Mouse (Mus musculus) heart, embryonic 11.5 days (tissue): Measurements from ENCODE around the gene Abca2. TPM values are rescaled to one million over a fixed set of nuclear protein-coding genes. Genes with fewer than 3 reads are reported as not detected.

Experiments used
- ATAC-seq: fragments of 200-750 bp; cut with Nextera tagmentation; replicated peaks from 2 replicates; pipeline ENCODE4 v1.8.0; 2017; ENCODE audit warnings: moderate library complexity; ENCODE audit not compliant: insufficient number of reproducible peaks, low FRiP score, low TSS enrichment
- H3K27ac ChIP-seq: fragments of 300-500 bp; sonication (generic); 2 replicates; pipeline ENCODE4 v1.5.1; 2014; ENCODE audit warnings: mild to moderate bottlenecking, low read depth, low read length
- H3K27me3 ChIP-seq: fragments of 300-500 bp; sonication (generic); 2 replicates; pipeline ENCODE4 v1.6.1; 2014; ENCODE audit warnings: mild to moderate bottlenecking, low read length, mixed read lengths; ENCODE audit not compliant: control insufficient read depth, insufficient read depth
- H3K36me3 ChIP-seq: fragments of 300-500 bp; sonication (generic); 2 replicates; pipeline ENCODE4 v1.6.1; 2014; ENCODE audit warnings: mild to moderate bottlenecking, low read length, moderate library complexity, mixed read lengths; ENCODE audit not compliant: control insufficient read depth, insufficient read depth
- H3K4me1 ChIP-seq: fragments of 300-500 bp; sonication (generic); 2 replicates; pipeline ENCODE4 v1.6.1; 2014; ENCODE audit warnings: low read length; ENCODE audit not compliant: control insufficient read depth, insufficient read depth
- H3K4me2 ChIP-seq: fragments of 300-500 bp; sonication (generic); 2 replicates; pipeline ENCODE4 v1.6.1; 2014; ENCODE audit warnings: mild to moderate bottlenecking, moderate library complexity
- H3K4me3 ChIP-seq: fragments of 300-500 bp; sonication (generic); 2 replicates; pipeline ENCODE4 v1.5.1; 2014; ENCODE audit warnings: low read depth, low read length
- H3K9ac ChIP-seq: fragments of 300-500 bp; sonication (generic); 2 replicates; pipeline ENCODE4 v1.6.1; 2014; ENCODE audit warnings: mild to moderate bottlenecking, low read depth, low read length, moderate library complexity
- H3K9me3 ChIP-seq: fragments of 300-500 bp; sonication (generic); replicated peaks from 2 replicates; pipeline ENCODE4 v1.6.1; 2016; ENCODE audit warnings: low read length; ENCODE audit not compliant: control insufficient read depth
- WGBS: fragments of 180-500 bp; shearing (Covaris S2); extraction: QIAGEN DNeasy Blood & Tissue Kit; methylation state at CpG from one replicate; pipeline ENCODE4 v1.1.7; 2014; ENCODE audit not compliant: insufficient replicate concordance; 5-methylcytosine and 5-hydroxymethylcytosine counted together
- polyA plus RNA-seq: library from polyadenylated mRNA; unstranded; fragments of >200 nt; fragmentation: Nextera tagmentation; extraction: Ambion mirVana; gene quantifications from 2 replicates; pipeline ENCODE4 v1.2.1, GENCODE M21; 2014

The Abca2 gene
- polyA plus RNA-seq, 1 experiment from 2014 or later, result 2.0 TPM

- WGBS, result 23% methylated on average over 3 of the region's 3 CpGs
Measured at GRCm38 (mm10) chr2:25461407-25461806, 32.9 kb downstream of the Abca2 start.

GRCm38 (mm10) chr2:25463630-25464029, 35.1 kb downstream of the Abca2 start:
- no peaks in the 10 kb centered on the region for H3K9me3 ChIP-seq
- H3K27me3 ChIP-seq, result no peaks in the 10 kb centered on the region
- no peak overlapping the region for H3K4me3 ChIP-seq
- H3K4me1 ChIP-seq, result peaks cover 16% of the 10 kb centered on the region
- no peak overlapping the region for H3K9ac ChIP-seq
- ATAC-seq, result no peak
- no peak overlapping the region for H3K27ac ChIP-seq
- H3K4me2 ChIP-seq, result no peak overlapping the region
- no peaks in the 10 kb centered on the region for H3K36me3 ChIP-seq
- WGBS, result 75% methylated on average over 3 of the region's 3 CpGs

More at GRCm38 (mm10) chr2:25461407-25461806, 32.9 kb downstream of the Abca2 start:
- H3K9ac ChIP-seq, result peak overlapping the region; percentile 83; the same call in 1 of the 2 replicates
- no peak for ATAC-seq
- H3K4me1 ChIP-seq, result peaks cover 13% of the 10 kb centered on the region
- no peaks in the 10 kb centered on the region for H3K36me3 ChIP-seq
- H3K9me3 ChIP-seq, result no peaks in the 10 kb centered on the region
- H3K27ac ChIP-seq, result peak overlapping the region; percentile 88
- peak overlapping the region; percentile 93 for H3K4me2 ChIP-seq
- H3K4me3 ChIP-seq, result peak overlapping the region; percentile 79
- H3K27me3 ChIP-seq, result no peaks in the 10 kb centered on the region

GRCm38 (mm10) chr2:25465256-25465655, 36.8 kb downstream of the Abca2 start:
- Histone ChIP-seq H3K9me3 (no peaks in the 10 kb centered on the region), H3K4me3 (no peak overlapping the region), H3K36me3 (no peaks in the 10 kb centered on the region), H3K4me1 (peaks cover 12% of the 10 kb centered on the region), H3K9ac (no peak overlapping the region), H3K4me2 (no peak overlapping the region), H3K27ac (no peak overlapping the region), H3K27me3 (no peaks in the 10 kb centered on the region)
- 73% methylated on average over 2 of the region's 2 CpGs for WGBS
- ATAC-seq, result no peak

GRCm38 (mm10) chr2:25465816-25466635, 37.5 kb downstream of the Abca2 start:
- H3K36me3 ChIP-seq, result no peaks in the 10 kb centered on the region
- H3K9me3 ChIP-seq, result no peaks in the 10 kb centered on the region
- no peaks in the 10 kb centered on the region for H3K27me3 ChIP-seq
- peaks cover 11% of the 10 kb centered on the region for H3K4me1 ChIP-seq
- 41% methylated on average over 10 of the region's 10 CpGs for WGBS
- H3K27ac ChIP-seq, result no peak overlapping the region
- no peak overlapping the region for H3K4me2 ChIP-seq
- no peak for ATAC-seq
- no peak overlapping the region for H3K9ac ChIP-seq
- no peak overlapping the region for H3K4me3 ChIP-seq

DNA sequence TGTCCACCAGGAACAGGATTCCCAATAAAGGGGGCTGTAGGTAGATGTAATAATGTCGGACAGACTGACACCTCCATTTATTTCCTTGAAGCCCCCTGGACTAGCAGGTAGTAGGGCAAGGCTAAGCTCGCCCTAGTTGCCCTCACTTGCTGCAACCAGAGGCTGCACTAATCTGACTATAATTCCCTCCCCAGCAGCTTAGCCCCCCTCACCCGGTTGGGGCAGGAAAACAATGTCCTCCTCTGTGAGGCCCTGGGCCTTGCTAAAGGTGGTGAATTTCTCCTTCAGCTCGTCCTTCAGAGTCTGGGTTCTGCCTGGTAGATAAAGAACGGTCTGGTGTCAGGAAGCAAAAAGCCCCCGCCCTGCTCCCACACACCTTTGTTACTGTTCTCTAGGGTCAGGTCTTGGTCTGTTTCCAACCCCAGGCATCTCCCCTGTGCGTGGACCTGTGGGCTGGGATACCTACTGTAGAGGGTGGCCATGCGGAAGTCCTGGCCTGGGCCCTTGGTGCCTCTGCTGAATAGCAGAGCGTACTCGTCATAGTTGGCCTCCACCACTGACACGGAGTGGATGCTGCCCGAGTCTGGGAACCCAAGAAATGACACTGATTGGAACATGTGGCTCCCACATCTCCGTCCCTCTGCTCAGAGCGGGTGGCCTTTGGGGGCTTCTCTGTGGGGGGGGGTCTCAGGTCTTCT, 39.3 kb downstream of the Abca2 start:
- no peak for ATAC-seq
- Histone ChIP-seq H3K9ac (0 out of 2 replicates have a peak overlapping the region, but pooled peaks have one; percentile 22), H3K4me3 (no peak overlapping the region), H3K4me2 (no peak overlapping the region), H3K27me3 (no peaks in the 10 kb centered on the region), H3K9me3 (no peaks in the 10 kb centered on the region), H3K36me3 (no peaks in the 10 kb centered on the region), H3K4me1 (peaks cover 6% of the 10 kb centered on the region), H3K27ac (no peak overlapping the region)
- 66% methylated on average over 14 of the region's 14 CpGs for WGBS

DNA sequence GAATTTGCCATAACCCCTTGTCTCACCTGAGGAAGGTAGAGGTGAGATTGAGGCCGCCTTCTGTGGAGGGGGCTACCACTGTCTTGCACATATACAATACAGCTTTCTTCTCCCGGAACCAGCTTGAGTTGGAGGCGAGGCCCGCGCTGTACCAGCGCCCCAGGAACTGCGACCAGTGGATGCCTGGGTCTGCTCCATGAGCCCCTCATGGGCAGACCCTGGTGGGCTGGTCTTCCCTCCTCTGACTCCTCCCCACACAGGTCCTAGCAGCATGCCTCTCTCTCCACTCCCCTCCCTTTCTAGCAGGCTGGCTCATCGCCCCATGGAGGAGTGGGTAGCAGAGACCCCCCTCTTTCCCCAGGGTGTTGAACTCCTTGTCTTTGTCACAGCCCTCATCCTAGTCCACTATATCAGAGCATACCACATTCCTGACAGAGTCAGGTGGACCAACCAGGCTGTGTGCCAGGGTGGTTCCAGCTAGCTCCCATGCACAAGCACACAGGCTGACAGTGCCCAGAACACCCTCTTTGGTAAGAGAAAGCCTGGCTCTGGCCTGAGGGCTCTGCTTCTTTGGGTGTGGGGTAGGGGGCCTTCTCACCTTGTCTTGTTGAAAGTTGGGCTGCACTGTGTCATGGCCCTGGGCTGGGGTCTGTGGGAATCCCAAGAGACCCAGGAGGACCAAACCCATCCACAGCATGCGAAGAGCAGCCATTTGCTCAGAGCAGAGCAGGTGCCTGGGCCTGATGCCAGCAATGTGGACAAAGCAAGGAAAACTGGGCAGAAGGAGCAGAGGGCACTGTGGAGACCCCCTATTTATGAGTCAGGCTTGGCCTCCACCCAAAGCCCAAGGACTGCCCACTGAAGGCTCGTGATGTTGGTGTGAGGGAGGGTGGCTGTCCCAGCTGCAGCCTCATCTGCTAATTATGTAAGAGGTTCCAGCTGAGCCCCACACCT, 40.7 kb downstream of the Abca2 start:
- no peak overlapping the region for H3K4me3 ChIP-seq
- 68% methylated on average over 10 of the region's 10 CpGs for WGBS
- H3K27me3 ChIP-seq, result no peaks in the 10 kb centered on the region
- no peak overlapping the region for H3K9ac ChIP-seq
- H3K4me1 ChIP-seq, result peaks cover 6% of the 10 kb centered on the region
- no peak overlapping the region for H3K4me2 ChIP-seq
- no peak overlapping the region for H3K27ac ChIP-seq
- ATAC-seq, result 0 out of 2 replicates have a peak, but pooled peaks have one; percentile 36
- H3K36me3 ChIP-seq, result no peaks in the 10 kb centered on the region
- no peaks in the 10 kb centered on the region for H3K9me3 ChIP-seq

DNA sequence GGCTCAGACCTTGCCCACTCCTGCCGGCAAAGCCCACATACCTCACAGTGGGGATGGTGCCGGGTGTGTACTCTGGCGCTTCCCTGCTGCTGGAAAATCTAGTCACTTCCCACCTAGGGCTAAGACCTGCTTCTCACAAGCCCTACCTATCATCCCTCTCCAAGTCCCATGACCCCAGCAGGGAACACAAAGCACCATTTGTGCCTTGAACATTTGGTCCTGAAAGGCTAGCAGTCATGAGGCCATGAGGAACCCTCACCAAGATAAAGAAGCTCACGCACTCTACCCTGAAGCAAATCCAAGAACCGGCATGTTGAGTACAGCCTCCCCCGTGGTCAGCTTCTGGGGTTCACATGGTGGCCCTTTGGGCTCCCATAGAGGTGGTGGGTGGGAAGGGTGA, 41.5 kb downstream of the Abca2 start, which contains the start of gene Ptgds:
Gene Ptgds, minus strand, starts transcription at position 78 of the 400 bp plus-strand sequence.
- no peak for ATAC-seq
- no peak within 1 kb of the TSS for H3K4me2 ChIP-seq
- H3K9me3 ChIP-seq, result no peaks in the 10 kb centered on the region
- no peaks in the 10 kb centered on the region for H3K27me3 ChIP-seq
- 33% methylated on average over 6 of the region's 6 CpGs for WGBS
- H3K4me1 ChIP-seq, result peaks cover 6% of the 10 kb centered on the region
- no peak within 1 kb of the TSS for H3K4me3 ChIP-seq
- H3K36me3 ChIP-seq, result no peaks in the 10 kb centered on the region
- no peak within 1 kb of the TSS for H3K9ac ChIP-seq
- no peak within 1 kb of the TSS for H3K27ac ChIP-seq

DNA sequence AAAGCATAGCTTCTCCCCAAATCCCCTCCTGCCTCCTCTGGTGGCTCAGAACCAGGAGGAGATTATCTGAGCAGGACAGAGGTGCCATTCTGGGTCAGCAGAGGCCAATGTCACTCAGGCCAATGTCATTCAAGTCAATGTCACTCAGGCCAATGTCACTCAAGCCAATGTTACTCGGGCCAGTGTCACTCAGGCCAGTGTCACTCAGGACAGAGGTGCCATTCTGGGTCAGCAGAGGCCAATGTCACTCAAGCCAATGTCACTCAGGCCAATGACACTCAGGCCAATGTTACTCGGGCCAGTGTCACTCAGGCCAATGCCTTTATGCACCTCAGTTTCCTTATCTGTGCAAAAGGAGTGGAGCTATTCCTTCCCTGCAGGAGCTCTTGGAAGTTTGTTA, 44.0 kb downstream of the Abca2 start:
- ATAC-seq, result no peak
- Histone ChIP-seq H3K4me3 (no peak overlapping the region), H3K27ac (no peak overlapping the region), H3K4me2 (no peak overlapping the region), H3K9me3 (no peaks in the 10 kb centered on the region), H3K9ac (no peak overlapping the region), H3K27me3 (0 out of 2 replicates have a peak, but pooled peaks cover 5% of the 10 kb centered on the region), H3K36me3 (no peaks in the 10 kb centered on the region), H3K4me1 (peaks cover 5% of the 10 kb centered on the region)
- 65% methylated on average over 2 of the region's 2 CpGs for WGBS
